Mouse (Mus musculus): ENCODE results near the gene Rfc2. TPM values are rescaled to one million over a fixed set of nuclear protein-coding genes. Genes with fewer than 3 reads are reported as not detected.

Rfc2 gene
- polyA plus RNA-seq, 1 experiment, result 69.3 TPM

GRCm38 (mm10) chr5:134540881-134541280, 40.3 kb upstream of the Rfc2 start:
- Histone ChIP-seq H3K27me3 (ENCODE audit: control insufficient read depth, insufficient read depth, insufficient read length) (no peaks in the 10 kb centered on the region), H3K4me2 (ENCODE audit: low read depth) (peak overlapping the region; percentile 59), H3ac (ENCODE audit: control insufficient read depth, insufficient read length) (no peak overlapping the region), H3K4me3 (no peak overlapping the region), H3K36me3 (ENCODE audit: control insufficient read depth, insufficient read depth) (no peaks in the 10 kb centered on the region), H3K79me2 (ENCODE audit: control insufficient read depth, insufficient read depth) (peaks cover 11% of the 10 kb centered on the region)
- TF ChIP-seq REST (IDR thresholded peaks at IDR 0.05; ENCODE audit: insufficient read depth, insufficient read length), result no peak
- no peak for TF ChIP-seq TCF12 (IDR thresholded peaks at IDR 0.05; ENCODE audit: insufficient read depth, poor library complexity, severe bottlenecking)
- TF ChIP-seq POLR2A (IDR thresholded peaks at IDR 0.05; ENCODE audit: insufficient read length, low read depth), result no peak
- TF ChIP-seq MYOD1 (IDR thresholded peaks at IDR 0.05; ENCODE audit: control insufficient read depth in 1 of 3, insufficient read length in 2 of 3, low read depth in 2 of 3), result no peak
- TF ChIP-seq CEBPB (IDR thresholded peaks at IDR 0.05; ENCODE audit: insufficient read depth, poor library complexity, severe bottlenecking), result no peak
- no peak for TF ChIP-seq MAX (IDR thresholded peaks at IDR 0.05; ENCODE audit: low read depth)
- no peak for TF ChIP-seq MYOG (IDR thresholded peaks at IDR 0.05; ENCODE audit: control insufficient read depth in 1 of 3, insufficient read depth in 1 of 3, insufficient read length in 2 of 3, low read depth in 2 of 3)
- TF ChIP-seq SRF (IDR thresholded peaks at IDR 0.05; ENCODE audit: control insufficient read depth, insufficient read length, low read depth), result no peak
- no peak for TF ChIP-seq POLR2AphosphoS2 (IDR thresholded peaks at IDR 0.05; ENCODE audit: insufficient read length, low read depth)
- TF ChIP-seq USF1 (IDR thresholded peaks at IDR 0.05; ENCODE audit: low read depth), result no peak

- H3K4me2 ChIP-seq (ENCODE audit: low read depth), result no peak overlapping the region
- H3K4me3 ChIP-seq, result no peak overlapping the region
- H3K79me2 ChIP-seq (ENCODE audit: control insufficient read depth, insufficient read depth), result peaks cover 19% of the 10 kb centered on the region
- TF ChIP-seq REST (IDR thresholded peaks at IDR 0.05; ENCODE audit: insufficient read depth, insufficient read length) (no peak), SRF (IDR thresholded peaks at IDR 0.05; ENCODE audit: control insufficient read depth, insufficient read length, low read depth) (no peak), MYOG (IDR thresholded peaks at IDR 0.05; ENCODE audit: control insufficient read depth in 1 of 3, insufficient read depth in 1 of 3, insufficient read length in 2 of 3, low read depth in 2 of 3) (no peak), TCF12 (IDR thresholded peaks at IDR 0.05; ENCODE audit: insufficient read depth, poor library complexity, severe bottlenecking) (no peak), TCF3 (IDR thresholded peaks at IDR 0.05; ENCODE audit: insufficient read length, low read depth) (no peak), POLR2A (IDR thresholded peaks at IDR 0.05; ENCODE audit: insufficient read length, low read depth) (no peak), USF1 (IDR thresholded peaks at IDR 0.05; ENCODE audit: low read depth) (no peak), E2F4 (IDR thresholded peaks at IDR 0.05; ENCODE audit: insufficient read depth) (no peak), POLR2AphosphoS2 (IDR thresholded peaks at IDR 0.05; ENCODE audit: insufficient read length, low read depth) (no peak), MAX (IDR thresholded peaks at IDR 0.05; ENCODE audit: low read depth) (no peak), CEBPB (IDR thresholded peaks at IDR 0.05; ENCODE audit: insufficient read depth, poor library complexity, severe bottlenecking) (no peak), MYOD1 (IDR thresholded peaks at IDR 0.05; ENCODE audit: control insufficient read depth in 1 of 3, insufficient read length in 2 of 3, low read depth in 2 of 3) (no peak)
- H3ac ChIP-seq (ENCODE audit: control insufficient read depth, insufficient read length), result no peak overlapping the region
- no peaks in the 10 kb centered on the region for H3K36me3 ChIP-seq (ENCODE audit: control insufficient read depth, insufficient read depth)
- no peaks in the 10 kb centered on the region for H3K27me3 ChIP-seq (ENCODE audit: control insufficient read depth, insufficient read depth, insufficient read length)
Measured at GRCm38 (mm10) chr5:134541640-134542039, 39.5 kb upstream of the Rfc2 start.

- H3K36me3 ChIP-seq (ENCODE audit: control insufficient read depth, insufficient read depth), result no peaks in the 10 kb centered on the region
- no peak overlapping the region for H3K4me3 ChIP-seq
- H3K4me2 ChIP-seq (ENCODE audit: low read depth), result no peak overlapping the region
- H3K79me2 ChIP-seq (ENCODE audit: control insufficient read depth, insufficient read depth), result peaks cover 35% of the 10 kb centered on the region
- no peaks in the 10 kb centered on the region for H3K27me3 ChIP-seq (ENCODE audit: control insufficient read depth, insufficient read depth, insufficient read length)
- H3ac ChIP-seq (ENCODE audit: control insufficient read depth, insufficient read length), result no peak overlapping the region
- TF ChIP-seq REST (IDR thresholded peaks at IDR 0.05; ENCODE audit: insufficient read depth, insufficient read length) (peak; percentile 73), POLR2AphosphoS2 (IDR thresholded peaks at IDR 0.05; ENCODE audit: insufficient read length, low read depth) (no peak)
Measured at GRCm38 (mm10) chr5:134544516-134545241, 36.5 kb upstream of the Rfc2 start.

- Histone ChIP-seq H3K79me2 (ENCODE audit: control insufficient read depth, insufficient read depth) (peaks cover 38% of the 10 kb centered on the region), H3K4me3 (no peak overlapping the region), H3K27me3 (ENCODE audit: control insufficient read depth, insufficient read depth, insufficient read length) (no peaks in the 10 kb centered on the region), H3K4me2 (ENCODE audit: low read depth) (no peak overlapping the region), H3ac (ENCODE audit: control insufficient read depth, insufficient read length) (no peak overlapping the region), H3K36me3 (ENCODE audit: control insufficient read depth, insufficient read depth) (no peaks in the 10 kb centered on the region)
- TF ChIP-seq CEBPB (IDR thresholded peaks at IDR 0.05; ENCODE audit: insufficient read depth, poor library complexity, severe bottlenecking) (no peak), MAX (IDR thresholded peaks at IDR 0.05; ENCODE audit: low read depth) (no peak), POLR2A (IDR thresholded peaks at IDR 0.05; ENCODE audit: insufficient read length, low read depth) (no peak), TCF3 (IDR thresholded peaks at IDR 0.05; ENCODE audit: insufficient read length, low read depth) (no peak), POLR2AphosphoS2 (IDR thresholded peaks at IDR 0.05; ENCODE audit: insufficient read length, low read depth) (no peak), SRF (IDR thresholded peaks at IDR 0.05; ENCODE audit: control insufficient read depth, insufficient read length, low read depth) (no peak)
Measured at GRCm38 (mm10) chr5:134545242-134545629, 35.9 kb upstream of the Rfc2 start.

GRCm38 (mm10) chr5:134546790-134547189, 34.4 kb upstream of the Rfc2 start:
- TF ChIP-seq E2F4 (IDR thresholded peaks at IDR 0.05; ENCODE audit: insufficient read depth) (no peak), SRF (IDR thresholded peaks at IDR 0.05; ENCODE audit: control insufficient read depth, insufficient read length, low read depth) (no peak), TCF12 (IDR thresholded peaks at IDR 0.05; ENCODE audit: insufficient read depth, poor library complexity, severe bottlenecking) (no peak), POLR2AphosphoS2 (IDR thresholded peaks at IDR 0.05; ENCODE audit: insufficient read length, low read depth) (no peak), CEBPB (IDR thresholded peaks at IDR 0.05; ENCODE audit: insufficient read depth, poor library complexity, severe bottlenecking) (no peak), MYOD1 (IDR thresholded peaks at IDR 0.05; ENCODE audit: control insufficient read depth in 1 of 3, insufficient read length in 2 of 3, low read depth in 2 of 3) (no peak)
- Histone ChIP-seq H3K27me3 (ENCODE audit: control insufficient read depth, insufficient read depth, insufficient read length) (no peaks in the 10 kb centered on the region), H3K36me3 (ENCODE audit: control insufficient read depth, insufficient read depth) (no peaks in the 10 kb centered on the region), H3K4me2 (ENCODE audit: low read depth) (no peak overlapping the region), H3K79me2 (ENCODE audit: control insufficient read depth, insufficient read depth) (peaks cover 48% of the 10 kb centered on the region), H3K4me3 (no peak overlapping the region), H3ac (ENCODE audit: control insufficient read depth, insufficient read length) (no peak overlapping the region)
